Mouse (Mus musculus) midbrain, embryonic 14.5 days (tissue): Measurements from ENCODE around the gene 1700016D06Rik. TPM values are rescaled to one million over a fixed set of nuclear protein-coding genes. Genes with fewer than 3 reads are reported as not detected.

ENCODE experiments used
- ATAC-seq: fragments of 200-750 bp; cut with Nextera tagmentation; 2 replicates; pipeline ENCODE4 v1.8.0; 2017; ENCODE audit warnings: moderate number of reproducible peaks, moderate library complexity; ENCODE audit not compliant: low FRiP score, low TSS enrichment
- DNase-seq: peaks from one replicate; pipeline ENCODE4 v3.0.0-alpha.2; 2015
- H3K27ac ChIP-seq: fragments of 300-500 bp; sonication (generic); replicated peaks from 2 replicates; pipeline ENCODE4 v1.5.1; 2014; ENCODE audit warnings: mild to moderate bottlenecking, low read depth, low read length, moderate library complexity
- H3K27me3 ChIP-seq: fragments of 300-500 bp; sonication (generic); 2 replicates; pipeline ENCODE4 v1.6.1; 2014; ENCODE audit warnings: low read length, control low read depth, mixed read lengths; ENCODE audit not compliant: control insufficient read depth, insufficient read depth
- H3K36me3 ChIP-seq: fragments of 300-500 bp; sonication (generic); 2 replicates; pipeline ENCODE4 v1.6.1; 2014; ENCODE audit warnings: low read length, control low read depth; ENCODE audit not compliant: control insufficient read depth, insufficient read depth
- H3K4me1 ChIP-seq: fragments of 300-500 bp; sonication (generic); 2 replicates; pipeline ENCODE4 v1.6.1; 2014; ENCODE audit warnings: mild to moderate bottlenecking, antibody characterized with exemption, low read length, control low read depth; ENCODE audit not compliant: control insufficient read depth, insufficient read depth
- H3K4me2 ChIP-seq: fragments of 300-500 bp; sonication (generic); 2 replicates; pipeline ENCODE4 v1.6.1; 2014; ENCODE audit warnings: mild to moderate bottlenecking, low read length, moderate library complexity
- H3K4me3 ChIP-seq: fragments of 300-500 bp; sonication (generic); replicated peaks from 2 replicates; pipeline ENCODE4 v1.5.1; 2014; ENCODE audit warnings: low read depth, low read length
- H3K9ac ChIP-seq: fragments of 300-500 bp; sonication (generic); replicated peaks from 2 replicates; pipeline ENCODE4 v1.6.1; 2014; ENCODE audit warnings: mild to moderate bottlenecking, low read length, moderate library complexity
- H3K9me3 ChIP-seq: fragments of 300-500 bp; sonication (generic); 2 replicates; pipeline ENCODE4 v1.6.1; 2016; ENCODE audit warnings: low read length, control low read depth, mixed read lengths; ENCODE audit not compliant: control insufficient read depth
- WGBS: fragments of 180-500 bp; shearing (Covaris S2); extraction: QIAGEN DNeasy Blood & Tissue Kit; methylation state at CpG from one replicate; pipeline ENCODE4 v1.1.7; 2014; 5-methylcytosine and 5-hydroxymethylcytosine counted together
- polyA plus RNA-seq: library from polyadenylated mRNA; unstranded; fragments of >200 nt; fragmentation: Nextera tagmentation; extraction: Ambion mirVana; gene quantifications from 2 replicates; pipeline ENCODE4 v1.2.1, GENCODE M21; 2014

1700016D06Rik gene
- polyA plus RNA-seq, 1 experiment from 2014 or later, result not detected

DNA sequence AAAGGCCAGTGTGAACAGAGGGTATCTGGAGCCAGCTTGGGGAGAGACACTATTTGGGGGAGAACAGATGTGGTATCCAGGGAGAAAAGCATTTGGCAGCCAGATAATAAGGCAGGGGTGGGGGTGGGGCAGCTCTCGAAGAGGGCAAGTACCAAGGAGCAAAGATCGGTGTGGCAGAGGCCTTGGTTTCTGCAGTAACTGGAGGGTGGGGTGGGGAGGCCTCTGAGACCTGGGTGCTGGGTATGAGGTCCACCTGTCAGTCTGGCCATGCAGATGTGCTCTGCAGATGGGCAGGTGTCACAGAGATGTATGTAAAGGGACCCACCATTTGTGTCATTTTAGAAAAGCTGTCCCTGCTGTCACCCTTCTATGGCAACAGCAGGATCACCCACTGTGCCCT is 8.0 kb upstream of the 1700016D06Rik start:
- ATAC-seq (no peak), DNase-seq (no peak)
- H3K27ac ChIP-seq, result no peak overlapping the region
- H3K27me3 ChIP-seq, result no peaks in the 10 kb centered on the region
- no peak overlapping the region for H3K4me3 ChIP-seq
- 42% methylated on average over 2 of the region's 2 CpGs for WGBS
- no peak overlapping the region for H3K4me2 ChIP-seq
- H3K36me3 ChIP-seq, result no peaks in the 10 kb centered on the region
- no peaks in the 10 kb centered on the region for H3K4me1 ChIP-seq
- H3K9me3 ChIP-seq, result no peaks in the 10 kb centered on the region
- no peak overlapping the region for H3K9ac ChIP-seq

DNA sequence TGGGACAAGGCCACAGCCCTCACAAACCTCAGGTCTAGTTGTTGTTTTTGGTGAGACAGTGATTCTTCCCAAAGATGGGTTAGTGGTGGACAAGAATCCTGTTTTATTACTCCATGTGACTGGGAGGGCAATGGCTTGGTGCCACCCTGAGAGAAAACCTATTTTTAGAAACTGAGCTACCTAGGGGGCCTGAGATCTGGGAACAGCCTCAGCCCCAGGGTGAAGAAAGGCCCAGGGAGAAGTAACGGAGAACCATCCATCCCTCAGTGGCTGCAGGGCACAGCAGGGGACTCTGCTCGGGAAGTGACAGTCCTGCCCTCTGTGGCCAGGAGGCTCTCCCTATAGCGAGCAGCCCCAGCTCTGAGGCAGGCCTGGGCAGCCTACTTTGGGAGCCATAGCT is 6.8 kb upstream of the 1700016D06Rik start:
- Histone ChIP-seq H3K27ac (no peak overlapping the region), H3K9me3 (no peaks in the 10 kb centered on the region), H3K9ac (no peak overlapping the region), H3K4me3 (no peak overlapping the region), H3K4me2 (no peak overlapping the region), H3K4me1 (no peaks in the 10 kb centered on the region), H3K36me3 (no peaks in the 10 kb centered on the region), H3K27me3 (no peaks in the 10 kb centered on the region)
- WGBS, result 16% methylated on average over 3 of the region's 3 CpGs
- DNase-seq (no peak), ATAC-seq (no peak)

DNA sequence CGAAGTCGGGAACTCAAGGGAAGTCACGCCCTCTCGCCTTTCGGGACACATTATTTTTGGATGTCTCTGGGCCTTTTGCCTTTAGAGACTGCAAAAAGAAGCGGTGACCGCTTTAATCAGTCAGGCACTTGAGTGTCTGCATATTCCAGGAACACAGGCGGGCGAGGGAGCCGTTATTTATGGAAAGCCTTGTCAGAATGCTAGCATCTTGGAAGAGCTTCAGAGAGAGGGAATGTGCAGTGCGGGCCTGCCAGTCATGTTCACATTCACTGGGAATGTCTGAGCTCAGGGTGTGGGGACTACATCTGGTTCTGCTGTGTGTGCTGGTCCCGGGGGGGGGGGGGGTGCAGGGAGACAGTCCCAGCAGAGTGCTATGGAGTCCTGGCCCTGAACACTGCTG is 5.0 kb upstream of the 1700016D06Rik start:
- Histone ChIP-seq H3K27ac (no peak overlapping the region), H3K4me3 (no peak overlapping the region), H3K4me2 (no peak overlapping the region), H3K9ac (no peak overlapping the region), H3K27me3 (no peaks in the 10 kb centered on the region), H3K36me3 (no peaks in the 10 kb centered on the region), H3K9me3 (no peaks in the 10 kb centered on the region), H3K4me1 (no peaks in the 10 kb centered on the region)
- ATAC-seq, result no peak
- no peak for DNase-seq
- WGBS, result 90% methylated on average over 12 of the region's 12 CpGs

DNA sequence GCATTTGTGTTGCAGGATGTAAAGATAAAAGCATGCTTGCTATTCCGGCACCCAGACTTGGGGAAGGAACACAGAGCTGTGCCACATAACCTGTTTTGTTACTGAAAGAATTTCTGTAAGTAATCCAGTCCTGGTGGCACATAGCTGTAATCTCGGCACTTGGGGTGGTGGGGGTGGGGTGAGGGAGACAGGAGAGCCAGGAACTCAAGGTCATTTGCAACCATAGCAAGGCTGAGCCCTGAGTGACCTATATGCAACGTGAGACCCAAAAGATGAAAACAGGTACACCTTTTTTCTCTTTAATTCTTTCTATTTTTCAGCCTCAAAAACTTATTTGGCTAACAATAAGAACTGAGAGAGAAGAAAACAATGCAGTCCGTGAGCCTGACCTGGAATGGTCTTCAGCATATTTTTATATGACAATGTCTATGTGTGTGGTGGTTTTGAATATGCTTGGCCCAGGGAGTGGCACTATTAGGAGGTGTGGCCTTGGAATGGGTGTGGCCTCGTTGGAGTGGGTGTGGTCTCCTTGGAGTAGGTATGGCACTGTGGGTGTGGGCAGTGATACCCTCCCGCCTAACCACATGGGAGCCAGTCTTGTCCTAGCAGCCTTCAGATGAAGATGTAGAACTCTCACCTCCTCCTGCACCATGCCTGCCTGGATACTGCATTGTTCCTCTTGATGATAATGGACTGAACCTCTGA is 4.0 kb upstream of the 1700016D06Rik start:
- 73% methylated on average over 6 of the region's 6 CpGs for WGBS
- Histone ChIP-seq H3K4me1 (no peaks in the 10 kb centered on the region), H3K36me3 (no peaks in the 10 kb centered on the region), H3K4me2 (no peak overlapping the region), H3K9ac (no peak overlapping the region), H3K27ac (no peak overlapping the region), H3K9me3 (no peaks in the 10 kb centered on the region), H3K27me3 (peaks cover 4% of the 10 kb centered on the region; the same call in 1 of the 2 replicates), H3K4me3 (no peak overlapping the region)
- ATAC-seq (no peak), DNase-seq (no peak)

DNA sequence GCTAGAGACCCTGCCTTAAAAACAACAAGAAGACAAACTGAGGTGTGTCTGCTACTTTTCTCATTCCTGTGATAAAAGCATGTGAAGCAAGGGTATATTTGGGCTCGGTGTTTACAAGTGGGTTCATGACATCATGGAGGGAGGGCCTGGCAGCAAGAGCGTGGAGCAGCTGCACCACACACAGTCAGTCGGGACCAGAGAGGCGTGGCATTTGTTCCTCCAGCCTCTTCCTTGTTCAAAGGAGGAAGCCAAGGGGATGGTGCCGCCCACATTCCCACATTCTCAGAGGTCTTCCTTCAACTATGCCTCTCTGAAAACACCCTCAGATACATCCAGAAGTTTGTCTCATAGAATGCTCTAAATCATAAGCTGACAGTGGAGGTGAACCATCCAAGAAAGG is 2.9 kb upstream of the 1700016D06Rik start:
- Histone ChIP-seq H3K27me3 (peaks cover 5% of the 10 kb centered on the region; the same call in 1 of the 2 replicates), H3K36me3 (no peaks in the 10 kb centered on the region), H3K4me1 (no peaks in the 10 kb centered on the region), H3K4me2 (no peak overlapping the region), H3K27ac (no peak overlapping the region), H3K4me3 (no peak overlapping the region), H3K9ac (no peak overlapping the region), H3K9me3 (no peaks in the 10 kb centered on the region)
- WGBS, result 88% methylated on average over 5 of the region's 5 CpGs
- DNase-seq (no peak), ATAC-seq (no peak)

DNA sequence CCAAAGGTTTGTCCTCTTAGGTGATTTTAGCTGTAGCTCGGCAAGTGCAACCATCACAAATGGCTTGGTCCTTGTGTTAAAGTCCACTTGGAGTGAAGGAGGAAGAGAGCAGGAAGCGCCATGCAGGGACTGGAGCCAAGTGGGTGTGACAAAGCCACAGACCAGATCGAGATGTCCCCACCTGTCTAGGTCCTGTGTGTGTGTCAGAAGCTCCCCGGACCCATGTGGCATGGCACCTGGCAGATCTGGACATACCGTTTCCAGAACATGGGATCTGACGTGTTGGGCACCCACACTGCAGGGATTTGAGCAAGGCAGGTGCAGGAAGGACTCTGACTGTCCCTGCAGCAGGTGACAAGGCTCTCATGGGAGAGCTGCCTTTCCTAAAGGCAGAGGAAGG is 565 bp upstream of the 1700016D06Rik start:
- no peak overlapping the region for H3K27ac ChIP-seq
- no peak overlapping the region for H3K9ac ChIP-seq
- H3K9me3 ChIP-seq, result no peaks in the 10 kb centered on the region
- peaks cover 5% of the 10 kb centered on the region; the same call in 1 of the 2 replicates for H3K27me3 ChIP-seq
- WGBS, result 85% methylated on average over 6 of the region's 6 CpGs
- DNase-seq, result no peak
- ATAC-seq, result no peak
- no peak overlapping the region for H3K4me2 ChIP-seq
- no peaks in the 10 kb centered on the region for H3K4me1 ChIP-seq
- H3K4me3 ChIP-seq, result no peak overlapping the region
- H3K36me3 ChIP-seq, result no peaks in the 10 kb centered on the region

DNA sequence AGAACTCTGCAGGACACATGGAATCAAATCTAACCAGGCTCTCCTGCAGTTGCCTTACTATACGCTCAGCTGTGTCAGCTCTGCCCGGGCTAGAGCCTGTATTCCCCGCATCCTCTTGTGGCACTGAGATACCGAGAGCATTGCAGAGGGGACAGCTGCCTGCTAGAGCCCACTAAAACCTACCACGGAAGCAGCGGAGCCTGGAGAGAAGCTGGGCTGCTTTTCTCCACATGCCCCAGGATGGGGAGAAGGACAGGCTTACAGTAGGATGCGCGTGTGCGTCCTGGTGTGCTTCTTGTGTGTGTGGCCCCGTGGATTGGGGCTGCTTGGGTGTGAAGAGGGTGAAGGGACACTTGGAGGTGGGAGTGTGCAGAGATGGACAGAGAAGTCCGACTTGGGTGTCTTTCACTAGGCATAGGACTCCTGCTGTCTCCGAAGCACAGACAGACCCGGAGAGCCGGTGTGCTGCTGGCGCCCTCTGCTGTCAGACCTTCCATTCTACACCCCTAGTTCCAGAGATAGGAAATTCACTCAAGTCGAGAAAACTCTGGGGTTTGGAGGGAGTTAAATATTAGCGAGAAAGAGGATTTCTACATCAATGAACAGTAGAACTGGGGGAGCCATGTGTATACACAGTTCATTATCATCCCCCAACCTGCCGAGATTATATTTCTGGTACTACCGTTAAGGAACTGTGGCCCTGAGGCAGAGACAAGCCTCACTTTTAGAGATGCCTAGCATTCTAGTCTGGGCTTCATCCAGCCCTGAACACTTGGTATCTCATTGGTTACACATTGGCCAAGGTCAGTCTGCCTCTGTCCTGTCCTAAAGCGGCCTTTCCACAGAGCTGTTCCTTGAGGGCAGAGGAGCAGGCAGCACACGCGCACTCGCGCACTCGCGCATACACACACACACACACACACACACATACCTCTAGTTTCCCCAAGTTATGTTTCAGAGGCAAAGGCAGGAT is 517 bp downstream of the 1700016D06Rik start:
- ATAC-seq, result peak; percentile 64; the same call in 1 of the 2 replicates
- Histone ChIP-seq H3K9me3 (no peaks in the 10 kb centered on the region), H3K27ac (no peak overlapping the region), H3K4me1 (no peaks in the 10 kb centered on the region), H3K9ac (peak overlapping the region; percentile 42; the same call in 1 of the 2 replicates), H3K27me3 (peaks cover 5% of the 10 kb centered on the region; the same call in 1 of the 2 replicates), H3K4me2 (peak overlapping the region; percentile 46), H3K4me3 (0 out of 2 replicates have a peak overlapping the region, but pooled peaks have one; percentile 13), H3K36me3 (no peaks in the 10 kb centered on the region)
- peak; percentile 90 for DNase-seq
- 38% methylated on average over 26 of the region's 26 CpGs for WGBS

DNA sequence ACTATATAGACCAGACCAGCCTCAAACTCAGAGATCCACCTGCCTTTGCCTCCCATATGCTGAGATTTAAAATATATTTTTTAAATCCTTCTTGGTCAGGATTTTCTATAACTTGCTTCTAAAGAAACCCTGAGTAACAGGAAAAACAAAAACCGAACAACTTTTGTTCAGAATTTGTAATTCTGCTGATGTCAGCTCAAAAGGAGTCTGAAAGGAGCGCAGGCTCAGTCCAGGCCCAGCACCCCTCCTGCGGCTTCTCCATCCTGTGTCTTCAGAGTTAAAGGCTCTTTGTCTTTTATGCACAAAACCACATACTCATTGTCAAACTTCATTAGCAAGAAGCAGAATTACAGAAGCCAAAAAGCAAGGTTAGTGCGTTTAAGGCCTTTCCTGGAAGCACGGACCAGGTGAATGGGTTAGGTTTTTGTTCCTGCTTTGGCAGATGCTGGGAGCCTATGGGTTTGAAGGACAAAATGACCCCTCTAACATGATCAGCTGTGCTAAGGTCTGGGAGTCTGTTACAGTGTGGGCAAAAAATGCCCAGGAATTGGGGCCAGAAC is 1.3 kb downstream of the 1700016D06Rik start:
- Histone ChIP-seq H3K9me3 (no peaks in the 10 kb centered on the region), H3K4me2 (no peak overlapping the region), H3K36me3 (no peaks in the 10 kb centered on the region), H3K27me3 (peaks cover 5% of the 10 kb centered on the region; the same call in 1 of the 2 replicates), H3K9ac (no peak overlapping the region), H3K27ac (no peak overlapping the region), H3K4me1 (no peaks in the 10 kb centered on the region), H3K4me3 (no peak overlapping the region)
- DNase-seq (no peak), ATAC-seq (no peak)
- WGBS, result 80% methylated on average over 5 of the region's 5 CpGs
